Mouse (Mus musculus): ENCODE measurements around the gene Lmbr1l.

DNA sequence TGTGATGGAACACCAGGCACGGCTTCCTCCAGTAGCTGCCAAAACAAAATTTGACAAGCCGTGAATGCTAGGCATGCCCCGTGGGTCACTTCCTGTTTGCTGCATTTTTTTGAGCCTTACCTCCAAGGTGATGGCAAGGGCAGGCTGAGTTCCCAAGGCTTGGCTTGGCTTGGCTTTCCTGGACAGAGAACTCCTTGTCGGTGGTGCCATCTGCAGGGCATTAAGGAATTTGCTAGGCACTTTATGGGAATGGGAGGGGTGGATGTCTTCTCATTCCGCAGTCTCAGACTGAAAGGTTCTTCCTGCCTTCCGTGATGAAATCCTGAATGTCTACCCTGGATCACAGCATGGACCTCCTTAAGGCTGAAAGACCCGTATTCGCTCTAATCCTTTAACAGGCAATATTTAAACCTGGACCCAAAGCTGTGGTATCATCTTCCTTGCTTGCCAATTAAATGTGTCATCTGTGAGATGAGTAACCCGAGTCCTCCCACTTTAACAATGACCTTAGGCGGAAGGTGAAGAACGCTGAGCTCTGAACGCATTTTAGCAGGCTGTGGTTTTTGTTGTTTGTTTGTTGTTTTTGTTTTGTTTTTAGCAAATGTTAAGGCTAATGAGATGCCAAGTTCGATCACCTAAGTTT lies 10.7 kb upstream of the Lmbr1l start:
- no peak for TF ChIP-seq TAL1 (IDR thresholded peaks at IDR 0.05; ENCODE audit: low read length)
- no peak for TF ChIP-seq GATA1 (IDR thresholded peaks at IDR 0.05; ENCODE audit: low read length)
